Mouse (Mus musculus) intestine, embryonic 16.5 days (tissue): ENCODE measurements around the gene Slc41a2. TPM values are rescaled to one million over a fixed set of nuclear protein-coding genes. Genes with fewer than 3 reads are reported as not detected.
A peak's percentile ranks its signal among the peaks of the same experiment; 100 is the strongest.

Experiments used
- ATAC-seq: fragments of 200-750 bp; cut with Nextera tagmentation; 2 replicates; pipeline ENCODE4 v1.8.0; 2017; ENCODE audit warnings: moderate TSS enrichment, moderate library complexity
- H3K27ac ChIP-seq: fragments of 300-500 bp; sonication (generic); 2 replicates; pipeline ENCODE4 v1.5.1; 2014; ENCODE audit warnings: mild to moderate bottlenecking, low read length
- H3K27me3 ChIP-seq: fragments of 300-500 bp; sonication (generic); replicated peaks from 2 replicates; pipeline ENCODE4 v1.6.1; 2014; ENCODE audit warnings: low read length, control low read depth, mixed read lengths; ENCODE audit not compliant: control insufficient read depth, insufficient read depth
- H3K36me3 ChIP-seq: fragments of 300-500 bp; sonication (generic); 2 replicates; pipeline ENCODE4 v1.6.1; 2014; ENCODE audit warnings: low read length, control low read depth; ENCODE audit not compliant: control insufficient read depth, insufficient read depth
- H3K4me1 ChIP-seq: fragments of 300-500 bp; sonication (generic); 2 replicates; pipeline ENCODE4 v1.6.1; 2014; ENCODE audit warnings: low read length, control low read depth, mixed read lengths; ENCODE audit not compliant: control insufficient read depth, insufficient read depth
- H3K4me2 ChIP-seq: fragments of 300-500 bp; sonication (generic); 2 replicates; pipeline ENCODE4 v1.6.1; 2014; ENCODE audit warnings: low read depth, low read length, control low read depth
- H3K4me3 ChIP-seq: fragments of 300-500 bp; sonication (generic); 2 replicates; pipeline ENCODE4 v1.5.1; 2014; ENCODE audit warnings: mild to moderate bottlenecking, low read length
- H3K9ac ChIP-seq: fragments of 300-500 bp; sonication (generic); 2 replicates; pipeline ENCODE4 v1.6.1; 2014; ENCODE audit warnings: low read depth, low read length
- H3K9me3 ChIP-seq: fragments of 300-500 bp; sonication (generic); 2 replicates; pipeline ENCODE4 v1.6.1; 2016; ENCODE audit warnings: low read length, control low read depth; ENCODE audit not compliant: control insufficient read depth
- WGBS: fragments of 180-500 bp; shearing (Covaris S2); extraction: QIAGEN DNeasy Blood & Tissue Kit; methylation state at CpG from one replicate; pipeline ENCODE4 v1.1.7; 2014; 5-methylcytosine and 5-hydroxymethylcytosine counted together
- polyA plus RNA-seq: library from polyadenylated mRNA; unstranded; fragments of >200 nt; fragmentation: Nextera tagmentation; extraction: Ambion mirVana; gene quantifications from 2 replicates; pipeline ENCODE4 v1.2.1, GENCODE M21; 2015

Slc41a2 gene
- polyA plus RNA-seq, 1 experiment from 2014 or later: 0.71 TPM

DNA sequence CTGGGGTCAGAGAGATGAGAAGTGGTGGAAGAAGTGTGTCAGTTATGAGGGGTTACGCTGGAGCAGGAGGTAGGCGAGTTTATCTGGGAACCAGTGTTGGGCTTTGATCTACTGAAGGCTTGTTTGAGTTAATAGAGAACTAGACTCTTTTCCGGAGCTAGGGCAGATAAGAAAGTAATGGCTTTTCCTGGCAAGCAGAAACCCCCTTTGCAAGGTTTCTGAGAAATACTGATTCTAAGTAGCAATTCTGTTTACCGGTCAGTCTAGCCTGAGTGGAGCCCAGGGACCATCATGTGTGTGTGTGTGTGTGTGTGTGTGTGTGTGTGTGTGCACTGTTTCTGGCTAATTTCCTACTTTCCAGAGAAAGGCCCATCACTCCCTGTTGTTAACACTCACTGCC is 109.1 kb downstream of the Slc41a2 start:
- 64% methylated on average over 4 of the region's 4 CpGs for WGBS
- no peak for ATAC-seq

DNA sequence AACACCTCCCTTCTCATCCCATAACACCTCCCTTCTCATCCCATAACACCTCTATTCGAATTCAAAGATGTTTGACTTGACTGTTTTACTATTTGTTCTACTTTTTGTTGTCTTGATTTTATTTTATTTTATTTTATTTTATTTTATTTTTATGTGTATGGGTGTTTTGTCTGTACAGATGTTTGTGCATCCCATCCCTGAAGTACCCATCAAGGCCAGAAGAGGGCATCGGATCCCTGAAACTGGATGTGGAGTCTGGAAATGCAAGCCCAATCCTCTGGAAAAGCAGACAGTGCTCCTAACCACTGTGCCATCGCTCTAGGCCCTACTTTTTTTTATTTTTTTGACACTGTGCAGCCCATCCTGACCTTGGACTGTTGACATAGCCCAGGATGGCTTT is 112.7 kb downstream of the Slc41a2 start:
- ATAC-seq: no peak
- WGBS: 42% methylated on average over 3 of the region's 3 CpGs
- Histone ChIP-seq H3K27ac (no peak overlapping the region), H3K27me3 (no peaks in the 10 kb centered on the region), H3K4me1 (no peaks in the 10 kb centered on the region), H3K4me3 (no peak overlapping the region), H3K9me3 (no peaks in the 10 kb centered on the region), H3K4me2 (no peak overlapping the region), H3K9ac (no peak overlapping the region), H3K36me3 (no peaks in the 10 kb centered on the region)

More for the DNA sequence above, 109.1 kb downstream of the Slc41a2 start:
- Histone ChIP-seq H3K9me3 (no peaks in the 10 kb centered on the region), H3K4me3 (no peak overlapping the region), H3K9ac (no peak overlapping the region), H3K4me1 (no peaks in the 10 kb centered on the region), H3K27me3 (no peaks in the 10 kb centered on the region), H3K4me2 (no peak overlapping the region), H3K27ac (no peak overlapping the region), H3K36me3 (no peaks in the 10 kb centered on the region)

DNA sequence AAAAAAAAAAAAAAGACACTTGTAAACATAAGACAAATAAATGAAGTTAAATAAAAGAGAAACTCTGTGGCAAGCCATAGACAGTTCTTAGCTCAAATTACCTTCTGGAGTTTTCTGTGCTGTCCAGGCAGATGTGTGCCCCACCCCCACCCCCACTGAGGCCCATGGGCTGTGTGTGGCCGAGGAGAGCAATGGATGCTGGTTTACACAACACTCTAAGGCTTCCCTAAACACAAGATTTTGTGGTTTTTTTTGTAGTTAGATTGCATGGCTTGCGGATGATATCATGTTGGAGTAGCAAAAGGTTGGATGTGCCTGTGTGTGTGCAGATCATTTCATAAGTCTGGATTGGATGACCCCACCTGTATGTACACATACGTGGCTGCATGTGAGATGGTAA is 116.8 kb downstream of the Slc41a2 start:
- Histone ChIP-seq H3K4me1 (no peaks in the 10 kb centered on the region), H3K27me3 (no peaks in the 10 kb centered on the region), H3K27ac (no peak overlapping the region), H3K9me3 (no peaks in the 10 kb centered on the region), H3K36me3 (no peaks in the 10 kb centered on the region), H3K4me3 (no peak overlapping the region), H3K9ac (no peak overlapping the region), H3K4me2 (no peak overlapping the region)
- WGBS: 76% methylated on average over 3 of the region's 3 CpGs
- no peak for ATAC-seq

GRCm38 (mm10) chr10:83220217-83220616 is 117.5 kb downstream of the Slc41a2 start:
- no peaks in the 10 kb centered on the region for H3K4me1 ChIP-seq
- no peak overlapping the region for H3K9ac ChIP-seq
- WGBS: 85% methylated on average over 10 of the region's 10 CpGs
- ATAC-seq: no peak
- H3K9me3 ChIP-seq: no peaks in the 10 kb centered on the region
- no peak overlapping the region for H3K27ac ChIP-seq
- no peaks in the 10 kb centered on the region for H3K27me3 ChIP-seq
- H3K4me3 ChIP-seq: no peak overlapping the region
- H3K4me2 ChIP-seq: no peak overlapping the region
- H3K36me3 ChIP-seq: no peaks in the 10 kb centered on the region

- Histone ChIP-seq H3K36me3 (no peaks in the 10 kb centered on the region), H3K4me1 (no peaks in the 10 kb centered on the region), H3K4me2 (no peak overlapping the region), H3K27me3 (no peaks in the 10 kb centered on the region), H3K4me3 (no peak overlapping the region), H3K9ac (no peak overlapping the region), H3K27ac (no peak overlapping the region), H3K9me3 (no peaks in the 10 kb centered on the region)
- WGBS: 28% methylated on average over 12 of the region's 12 CpGs
- 0 out of 2 replicates have a peak, but pooled peaks have one; percentile 28 for ATAC-seq
Measured at GRCm38 (mm10) chr10:83219729-83220128, 118.0 kb downstream of the Slc41a2 start.

DNA sequence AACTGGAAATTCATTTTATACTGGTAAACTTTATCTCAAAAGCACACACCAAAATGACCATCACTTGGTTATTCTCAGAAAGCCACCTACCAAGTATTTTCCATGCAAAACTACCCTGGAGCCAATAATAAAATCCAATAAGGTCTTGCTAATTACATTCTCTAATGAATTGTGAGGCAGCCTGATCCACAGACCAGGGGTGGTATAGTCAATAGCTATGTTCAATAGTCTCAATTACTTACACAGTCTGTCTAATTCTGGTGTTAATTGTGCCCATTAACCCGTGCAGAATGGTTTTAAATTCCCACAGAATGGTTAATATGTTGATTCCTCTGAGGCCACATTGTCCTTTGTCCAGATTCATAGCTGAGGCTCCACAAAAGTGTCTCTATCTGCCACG is 118.9 kb downstream of the Slc41a2 start:
- Histone ChIP-seq H3K27ac (no peak overlapping the region), H3K4me2 (no peak overlapping the region), H3K9me3 (no peaks in the 10 kb centered on the region), H3K9ac (no peak overlapping the region), H3K36me3 (no peaks in the 10 kb centered on the region), H3K4me3 (no peak overlapping the region), H3K27me3 (no peaks in the 10 kb centered on the region), H3K4me1 (no peaks in the 10 kb centered on the region)
- ATAC-seq: no peak
- WGBS: 52% methylated on average over 2 of the region's 2 CpGs

- Histone ChIP-seq H3K9me3 (no peaks in the 10 kb centered on the region), H3K36me3 (no peaks in the 10 kb centered on the region), H3K27ac (no peak overlapping the region), H3K4me3 (no peak overlapping the region), H3K9ac (no peak overlapping the region), H3K4me2 (no peak overlapping the region), H3K4me1 (no peaks in the 10 kb centered on the region), H3K27me3 (no peaks in the 10 kb centered on the region)
- no peak for ATAC-seq
- WGBS: 60% methylated on average over 5 of the region's 5 CpGs
Measured at GRCm38 (mm10) chr10:83217256-83217655, 120.4 kb downstream of the Slc41a2 start.

GRCm38 (mm10) chr10:83215559-83215958 is 122.1 kb downstream of the Slc41a2 start:
- 60% methylated on average over 5 of the region's 5 CpGs for WGBS
- H3K36me3 ChIP-seq: no peaks in the 10 kb centered on the region
- no peaks in the 10 kb centered on the region for H3K27me3 ChIP-seq
- no peak for ATAC-seq
- no peak overlapping the region for H3K27ac ChIP-seq
- no peaks in the 10 kb centered on the region for H3K4me1 ChIP-seq
- no peaks in the 10 kb centered on the region for H3K9me3 ChIP-seq
- no peak overlapping the region for H3K4me3 ChIP-seq
- no peak overlapping the region for H3K9ac ChIP-seq
- no peak overlapping the region for H3K4me2 ChIP-seq

GRCm38 (mm10) chr10:83212618-83213017 is 125.1 kb downstream of the Slc41a2 start:
- 92% methylated on average over 4 of the region's 4 CpGs for WGBS
- H3K4me1 ChIP-seq: no peaks in the 10 kb centered on the region

DNA sequence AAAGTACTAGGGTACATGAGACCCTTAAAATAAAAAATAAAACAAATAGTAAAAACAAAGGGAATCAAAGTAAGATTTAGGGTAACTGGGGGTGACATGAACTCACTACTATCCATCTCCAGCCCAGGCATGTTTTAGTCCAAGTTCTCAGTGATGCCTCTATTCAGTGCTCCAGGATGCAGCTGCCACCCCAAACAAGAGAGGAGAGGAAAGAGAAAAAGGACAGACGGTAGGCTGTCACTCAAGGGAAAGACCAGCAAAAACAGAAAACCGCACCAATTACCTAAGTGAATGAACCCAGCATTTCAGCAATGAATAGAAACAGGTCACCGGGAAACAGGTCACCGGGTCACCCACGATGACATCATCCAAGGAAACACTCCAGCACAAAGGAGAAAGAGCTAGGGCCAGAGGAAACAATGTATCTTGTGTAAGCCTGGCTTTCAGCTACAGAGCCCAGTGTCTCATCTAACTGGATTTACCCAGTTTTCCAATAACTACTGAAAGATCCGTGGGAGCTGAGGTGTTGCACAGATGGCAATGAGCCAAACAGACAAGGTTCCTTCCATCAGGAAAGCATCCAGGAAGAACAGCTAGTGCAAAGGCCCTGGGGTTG is 126.6 kb downstream of the Slc41a2 start:
- ATAC-seq: no peak
- no peaks in the 10 kb centered on the region for H3K27me3 ChIP-seq
- no peak overlapping the region for H3K4me3 ChIP-seq
- H3K4me1 ChIP-seq: no peaks in the 10 kb centered on the region
- H3K4me2 ChIP-seq: no peak overlapping the region
- no peak overlapping the region for H3K27ac ChIP-seq
- no peak overlapping the region for H3K9ac ChIP-seq
- H3K9me3 ChIP-seq: no peaks in the 10 kb centered on the region
- no peaks in the 10 kb centered on the region for H3K36me3 ChIP-seq
- 55% methylated on average over 6 of the region's 6 CpGs for WGBS

More at GRCm38 (mm10) chr10:83212618-83213017, 125.1 kb downstream of the Slc41a2 start:
- ATAC-seq: no peak
- no peak overlapping the region for H3K4me3 ChIP-seq
- H3K27ac ChIP-seq: no peak overlapping the region
- H3K36me3 ChIP-seq: no peaks in the 10 kb centered on the region
- no peaks in the 10 kb centered on the region for H3K9me3 ChIP-seq
- H3K4me2 ChIP-seq: no peak overlapping the region
- H3K27me3 ChIP-seq: no peaks in the 10 kb centered on the region
- no peak overlapping the region for H3K9ac ChIP-seq
